Mouse (Mus musculus) stomach, embryonic 16.5 days (tissue): ENCODE data around the gene Gm49336. TPM values are rescaled to one million over a fixed set of nuclear protein-coding genes. Genes with fewer than 3 reads are reported as not detected.

Experiments
- microRNA counts: library from miRNA; unstranded; fragments of <30 nt; microRNA quantifications from one replicate; lab custom pipeline; 2016
- microRNA-seq: library from miRNA; unstranded; fragments of <30 nt; microRNA quantifications from one replicate; pipeline ENCODE4, GENCODE M21; 2016
- polyA plus RNA-seq: library from polyadenylated mRNA; unstranded; fragments of >200 nt; fragmentation: Nextera tagmentation; extraction: Ambion mirVana; gene quantifications from 2 replicates; pipeline ENCODE4 v1.2.1, GENCODE M21; 2015

Gene Gm49336
- polyA plus RNA-seq, 1 experiment from 2014 or later: 50.5 TPM

MicroRNA genes within 50 kb of the gene (microRNA counts, 519-probe panel; counts per million panel counts)
- microRNA mmu-miR-719 (lab: Ali Mortazavi, UCI): not detected

Small RNA genes within 50 kb of the gene (microRNA-seq; reads per million reads assigned to microRNA genes)
- gene Mir719: not detected

Other genes starting within 250 kb of the Gm49336 start
- gene Atp8a2, start 54.3 kb downstream of the Gm49336 start, polyA plus RNA-seq: 5.2 and 5.4 TPM in 2 replicates
- gene Nupl1, start 76 bp downstream of the Gm49336 start, polyA plus RNA-seq: 0.08 and 0.10 TPM in 2 replicates
- 40.9 and 46.5 TPM in 2 replicates for gene Mtmr6, start 13.7 kb upstream of the Gm49336 start, polyA plus RNA-seq
- gene Amer2, start 121.8 kb upstream of the Gm49336 start, polyA plus RNA-seq: 0.39 and 0.84 TPM in 2 replicates